Mouse (Mus musculus): ENCODE measurements around the gene 4933425L06Rik. TPM values are rescaled to one million over a fixed set of nuclear protein-coding genes. Genes with fewer than 3 reads are reported as not detected.

Gene 4933425L06Rik
- not detected for total RNA-seq (2021)
- long read RNA-seq, experiment 1: 0 reads
- long read RNA-seq, experiment 2: 0 reads

- Histone ChIP-seq H3K4me3 (no peak within 1 kb of the TSS), H3K27ac (no peak within 1 kb of the TSS)
- no peak for TF ChIP-seq CTCF (IDR thresholded peaks at IDR 0.05)
- DNase-seq: no peak
- intact Hi-C loops (cut with DNase I): no loop called here
These were observed at the start of gene 4933425L06Rik for GRCm38 (mm10) chr13:105081862-105082261. 4933425L06Rik (plus strand) TSS chr13:105082122.

GRCm38 (mm10) chr13:105037816-105038215, 44.1 kb upstream of the 4933425L06Rik start:
- no peak overlapping the region for H3K27ac ChIP-seq
- no peak for TF ChIP-seq CTCF (IDR thresholded peaks at IDR 0.05)
- no peak overlapping the region for H3K4me3 ChIP-seq
- intact Hi-C loops (cut with DNase I): no loop called here
- no peak for DNase-seq

DNA sequence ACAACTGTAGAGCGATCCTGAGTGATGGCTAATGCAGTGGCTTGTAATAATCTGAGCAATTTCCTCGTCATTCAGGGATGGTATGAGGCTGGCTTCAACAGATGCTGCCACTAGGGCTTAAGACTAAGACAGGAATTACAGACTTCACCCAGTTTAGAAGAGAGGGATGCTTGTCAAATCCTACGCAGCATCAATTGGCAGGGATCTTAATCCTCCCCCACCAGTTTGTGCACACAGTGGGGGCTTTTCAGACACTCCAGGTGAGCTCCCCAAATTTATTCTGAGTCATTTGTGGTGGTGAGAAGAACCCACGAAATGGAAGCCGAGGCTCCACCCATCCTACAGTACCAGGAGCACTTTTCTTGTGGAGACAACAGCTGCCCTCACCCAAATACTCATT, 43.6 kb upstream of the 4933425L06Rik start:
- Histone ChIP-seq H3K4me3 (no peak overlapping the region), H3K27ac (no peak overlapping the region)
- DNase-seq: no peak
- no peak for TF ChIP-seq CTCF (IDR thresholded peaks at IDR 0.05)
- intact Hi-C loops (cut with DNase I): no loop called here

GRCm38 (mm10) chr13:105043882-105044281, 38.0 kb upstream of the 4933425L06Rik start:
- H3K27ac ChIP-seq: no peak overlapping the region
- DNase-seq: no peak
- no peak for TF ChIP-seq CTCF (IDR thresholded peaks at IDR 0.05)
- no peak overlapping the region for H3K4me3 ChIP-seq
- intact Hi-C loops (cut with DNase I): no loop called here

- no peak overlapping the region for H3K27ac ChIP-seq
- intact Hi-C loops (cut with DNase I): no loop called here
- no peak for DNase-seq
- H3K4me3 ChIP-seq: peak overlapping the region; percentile 43
- no peak for TF ChIP-seq CTCF (IDR thresholded peaks at IDR 0.05)
These were observed 34.5 kb upstream of the 4933425L06Rik start for GRCm38 (mm10) chr13:105047377-105047776.

DNA sequence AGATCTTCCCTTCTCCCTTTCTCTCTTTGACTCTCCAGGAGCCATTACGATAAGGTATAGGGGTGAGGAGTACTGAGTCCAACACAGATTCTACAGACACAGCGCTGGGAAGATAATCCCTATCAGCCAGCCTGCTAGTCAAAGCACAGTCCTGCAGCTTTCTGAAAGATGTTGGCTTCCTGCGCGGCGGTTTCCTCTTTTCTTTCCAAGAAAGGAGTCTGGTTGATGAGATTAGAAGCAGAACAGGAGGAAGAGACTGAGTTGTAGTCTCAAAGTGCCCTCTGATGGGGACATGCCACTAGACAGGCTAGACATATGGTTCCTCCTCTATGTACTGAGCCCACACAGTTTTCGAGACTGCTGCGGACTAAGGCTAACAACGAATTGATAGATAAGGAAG, 33.3 kb upstream of the 4933425L06Rik start:
- TF ChIP-seq CTCF (IDR thresholded peaks at IDR 0.05): peak; percentile 4; the same call in 1 of the 2 replicates
- Histone ChIP-seq H3K27ac (no peak overlapping the region), H3K4me3 (no peak overlapping the region)
- no peak for DNase-seq
- intact Hi-C loops (cut with DNase I): no loop called here

GRCm38 (mm10) chr13:105051432-105051831, 30.5 kb upstream of the 4933425L06Rik start:
- TF ChIP-seq CTCF (IDR thresholded peaks at IDR 0.05): no peak
- intact Hi-C loops (cut with DNase I): no loop called here
- Histone ChIP-seq H3K27ac (no peak overlapping the region), H3K4me3 (no peak overlapping the region)
- no peak for DNase-seq

DNA sequence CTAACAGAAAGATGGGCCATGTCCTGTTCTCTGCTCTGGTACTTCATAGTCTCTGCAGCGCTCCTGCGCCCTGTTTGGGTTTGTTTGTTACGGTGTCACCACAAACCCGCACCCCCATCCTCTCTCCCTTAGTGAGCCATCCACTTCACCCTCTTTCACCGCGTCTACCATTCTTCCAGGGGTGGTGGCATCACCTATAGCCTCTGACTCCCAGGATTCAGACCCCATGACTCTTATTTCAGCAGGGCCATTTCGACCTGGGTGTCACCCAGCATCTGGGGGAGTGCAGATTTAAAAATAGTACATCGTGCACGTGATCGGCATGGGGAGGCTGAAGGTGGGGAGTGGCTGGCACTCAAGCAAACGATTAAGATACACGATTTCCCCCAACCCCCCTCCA, 28.3 kb upstream of the 4933425L06Rik start:
- intact Hi-C loops (cut with DNase I): no loop called here
- H3K4me3 ChIP-seq: peak overlapping the region; percentile 82
- H3K27ac ChIP-seq: peak overlapping the region; percentile 70
- no peak for TF ChIP-seq CTCF (IDR thresholded peaks at IDR 0.05)
- no peak for DNase-seq

- Histone ChIP-seq H3K4me3 (peak within 1 kb of the TSS; percentile 82), H3K27ac (peak within 1 kb of the TSS; percentile 70)
- peak; percentile 62 for DNase-seq
- intact Hi-C loops (cut with DNase I): no loop called here
- peak; percentile 17; the same call in 1 of the 2 replicates for TF ChIP-seq CTCF (IDR thresholded peaks at IDR 0.05)
These were observed 27.6 kb upstream of the 4933425L06Rik start, which contains the start of gene Rgs7bp for GRCm38 (mm10) chr13:105054181-105054940. Rgs7bp (minus strand) TSS chr13:105054930.

DNA sequence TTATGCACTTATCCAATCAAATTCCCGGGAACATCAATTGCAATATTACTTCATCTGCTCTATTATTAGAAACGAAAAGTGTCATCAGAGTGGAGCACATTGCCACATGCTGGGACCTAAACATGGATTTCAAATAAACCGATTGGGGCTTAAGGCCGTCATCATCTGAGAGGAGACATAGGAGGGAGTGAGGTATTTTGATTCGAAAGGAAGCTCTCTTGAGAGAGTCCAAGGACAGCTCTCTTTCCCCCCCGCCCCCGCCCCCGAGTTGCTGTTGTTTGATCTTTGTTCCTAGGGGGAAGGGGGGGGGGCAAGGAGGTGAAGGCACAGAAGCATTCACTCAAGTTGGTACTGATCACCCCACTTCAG, 27.0 kb upstream of the 4933425L06Rik start:
- TF ChIP-seq CTCF (IDR thresholded peaks at IDR 0.05): no peak
- H3K4me3 ChIP-seq: peak overlapping the region; percentile 82
- H3K27ac ChIP-seq: peak overlapping the region; percentile 70; the same call in 1 of the 2 replicates
- DNase-seq: no peak
- intact Hi-C loops (cut with DNase I): no loop called here

DNA sequence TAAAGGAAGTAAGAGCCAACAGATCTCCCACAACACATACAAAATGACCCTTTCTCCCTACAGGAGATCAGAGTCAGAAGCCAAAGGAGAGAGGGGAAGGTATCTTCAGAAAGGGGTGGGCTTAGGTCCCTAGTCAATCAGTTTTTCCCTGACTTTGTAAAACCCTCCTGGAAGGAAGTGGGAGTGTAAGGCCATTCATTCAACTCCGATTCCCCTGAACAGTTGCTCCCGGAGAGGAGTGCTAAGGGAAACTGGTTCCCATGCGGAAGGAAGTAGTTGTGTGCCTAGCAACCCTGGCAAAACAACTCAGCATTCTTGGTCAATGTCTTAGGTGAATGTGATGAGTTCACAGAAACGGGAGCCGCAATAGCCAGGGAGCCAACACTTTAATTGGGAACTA, 26.5 kb upstream of the 4933425L06Rik start:
- TF ChIP-seq CTCF (IDR thresholded peaks at IDR 0.05): no peak
- DNase-seq: peak; percentile 30
- Histone ChIP-seq H3K4me3 (peak overlapping the region; percentile 82), H3K27ac (no peak overlapping the region; the same call in 1 of the 2 replicates)
- intact Hi-C loops (cut with DNase I): no loop called here

DNA sequence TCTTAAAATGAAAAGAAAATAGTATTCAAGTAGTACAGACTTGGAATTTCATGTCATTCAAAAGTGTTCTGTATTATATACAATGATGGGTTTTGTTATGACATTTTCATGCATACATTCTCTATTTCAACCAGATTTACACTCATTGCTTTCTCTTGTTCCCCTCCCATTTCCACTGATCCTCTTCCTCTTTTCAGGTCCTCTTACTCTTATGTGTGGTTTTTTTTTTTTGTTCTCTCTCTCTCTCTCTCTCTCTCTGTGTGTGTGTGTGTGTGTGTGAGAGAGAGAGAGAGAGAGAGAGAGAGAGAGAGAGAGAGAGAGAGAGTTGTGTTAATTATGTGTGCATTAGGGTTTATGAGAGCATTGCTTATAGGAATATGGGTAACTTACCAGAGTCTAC, 15.8 kb upstream of the 4933425L06Rik start:
- Histone ChIP-seq H3K4me3 (no peak overlapping the region), H3K27ac (no peak overlapping the region)
- intact Hi-C loops (cut with DNase I): no loop called here
- DNase-seq: no peak
- TF ChIP-seq CTCF (IDR thresholded peaks at IDR 0.05): no peak

DNA sequence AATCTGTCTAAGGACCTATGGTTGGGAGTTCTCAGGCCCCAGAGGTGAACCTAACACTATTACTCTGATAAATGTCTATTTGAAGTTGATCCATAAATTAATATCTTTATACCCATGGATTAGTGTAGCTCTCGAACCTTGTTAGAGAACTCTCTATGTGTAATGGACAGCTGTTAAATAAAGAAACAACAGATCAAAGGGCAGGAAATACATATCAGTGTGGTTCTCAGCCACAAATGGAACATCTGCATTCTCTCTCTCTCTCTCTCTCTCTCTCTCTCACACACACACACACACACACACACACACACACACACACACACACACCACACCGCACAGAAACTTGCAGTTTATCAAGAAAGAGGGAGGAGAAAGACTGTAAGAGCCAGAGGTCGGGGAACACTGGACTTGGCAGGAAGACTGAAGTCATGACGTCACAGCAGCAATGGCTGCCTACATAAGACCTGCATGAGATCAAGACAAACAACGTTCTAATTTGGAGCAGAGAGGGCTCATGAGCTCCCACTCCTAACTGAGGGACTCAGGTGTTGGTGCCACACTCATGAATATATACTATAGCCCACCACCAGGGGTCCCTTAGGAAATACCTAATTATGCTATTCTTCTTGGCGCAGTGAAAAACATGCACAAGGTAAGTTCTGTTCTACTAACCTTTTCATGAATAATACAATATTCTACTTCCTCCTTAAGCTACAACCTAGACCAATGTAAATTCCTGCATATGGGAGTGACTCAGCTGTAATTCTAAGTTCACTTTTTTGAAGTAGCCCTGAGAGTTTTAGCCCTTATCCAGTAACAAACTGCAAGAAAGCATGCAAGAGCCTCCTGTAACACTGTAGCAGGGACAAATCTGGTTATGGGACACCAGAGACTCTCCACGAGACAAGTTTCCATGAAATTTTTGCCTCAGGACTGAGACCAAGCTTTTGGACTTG, 14.8 kb upstream of the 4933425L06Rik start:
- Histone ChIP-seq H3K4me3 (no peak overlapping the region), H3K27ac (no peak overlapping the region)
- TF ChIP-seq CTCF (IDR thresholded peaks at IDR 0.05): no peak
- no peak for DNase-seq
- intact Hi-C loops (cut with DNase I): no loop called here

All from gastrocnemius, adult 2 months (tissue).